Mouse (Mus musculus) hindbrain, embryonic 15.5 days (tissue): ENCODE results near the gene Sorl1. TPM values are rescaled to one million over a fixed set of nuclear protein-coding genes. Genes with fewer than 3 reads are reported as not detected.

Source experiments
- ATAC-seq: fragments of 200-750 bp; cut with Nextera tagmentation; 2 replicates; pipeline ENCODE4 v1.8.0; 2017; ENCODE audit warnings: low read depth, moderate number of reproducible peaks, moderate TSS enrichment; ENCODE audit not compliant: low FRiP score
- H3K27ac ChIP-seq: fragments of 300-500 bp; sonication (generic); replicated peaks from 2 replicates; pipeline ENCODE4 v1.5.1; 2015; ENCODE audit warnings: mild to moderate bottlenecking, inconsistent platforms
- H3K27me3 ChIP-seq: fragments of 300-500 bp; sonication (generic); 2 replicates; pipeline ENCODE4 v1.6.1; 2015; ENCODE audit warnings: control low read depth, inconsistent platforms
- H3K36me3 ChIP-seq: fragments of 300-500 bp; sonication (generic); 2 replicates; pipeline ENCODE4 v1.6.1; 2015; ENCODE audit warnings: control low read depth, inconsistent platforms
- H3K4me1 ChIP-seq: fragments of 300-500 bp; sonication (generic); replicated peaks from 2 replicates; pipeline ENCODE4 v1.6.1; 2015; ENCODE audit warnings: control low read depth, inconsistent platforms
- H3K4me2 ChIP-seq: fragments of 300-500 bp; sonication (generic); 2 replicates; pipeline ENCODE4 v1.6.1; 2015; ENCODE audit warnings: moderate library complexity, mild to moderate bottlenecking, inconsistent platforms
- H3K4me3 ChIP-seq: fragments of 300-500 bp; sonication (generic); 2 replicates; pipeline ENCODE4 v1.5.1; 2015; ENCODE audit warnings: mild to moderate bottlenecking, inconsistent platforms
- H3K9ac ChIP-seq: fragments of 300-500 bp; sonication (generic); 2 replicates; pipeline ENCODE4 v1.6.1; 2015; ENCODE audit warnings: inconsistent platforms
- H3K9me3 ChIP-seq: fragments of 300-500 bp; sonication (generic); 2 replicates; pipeline ENCODE4 v1.6.1; 2016; ENCODE audit warnings: control low read depth, inconsistent platforms
- WGBS: fragments of 180-500 bp; shearing (Covaris S2); methylation state at CpG from one replicate; pipeline ENCODE4 v1.1.7; 2015; 5-methylcytosine and 5-hydroxymethylcytosine counted together
- polyA plus RNA-seq: library from polyadenylated mRNA; unstranded; fragments of >200 nt; fragmentation: Nextera tagmentation; extraction: Ambion mirVana; gene quantifications from 2 replicates; pipeline ENCODE4 v1.2.1, GENCODE M21; 2015

The Sorl1 gene
- polyA plus RNA-seq, 1 experiment from 2014 or later, result 12.4 TPM

DNA sequence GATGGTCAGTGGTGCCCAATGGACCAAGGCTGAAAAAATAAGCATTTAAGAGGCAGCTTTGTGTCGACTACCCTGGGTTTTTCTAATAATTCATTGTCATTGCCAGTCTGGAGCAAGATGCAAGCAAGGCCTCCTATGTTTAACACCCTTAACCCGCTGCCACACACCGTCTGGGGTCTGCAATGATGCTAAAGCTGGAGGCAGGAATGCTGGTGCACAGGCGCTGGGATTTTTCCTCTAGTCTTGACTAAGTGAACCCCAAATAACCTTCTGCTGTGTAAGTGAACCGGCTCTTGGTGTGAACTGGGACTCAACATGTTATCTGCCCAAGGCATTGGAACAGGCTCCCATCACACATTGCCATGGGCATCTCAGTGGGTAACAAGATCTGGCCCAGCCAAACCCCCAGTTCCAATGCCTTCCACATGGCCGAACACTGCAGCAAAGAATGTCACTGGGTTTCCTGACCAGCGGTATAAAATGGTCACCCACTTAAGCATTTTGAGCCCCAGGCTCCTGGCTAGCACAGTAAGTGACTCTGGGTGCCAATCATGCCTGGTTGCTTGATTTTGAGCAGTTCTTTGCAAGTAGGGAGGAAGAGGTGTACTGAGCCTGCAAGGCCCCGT, 186.6 kb downstream of the Sorl1 start:
- peaks cover 53% of the 10 kb centered on the region for H3K4me1 ChIP-seq
- H3K27ac ChIP-seq, result peak overlapping the region; percentile 83
- no peaks in the 10 kb centered on the region for H3K27me3 ChIP-seq
- H3K36me3 ChIP-seq, result no peaks in the 10 kb centered on the region
- no peak overlapping the region for H3K4me2 ChIP-seq
- no peaks in the 10 kb centered on the region for H3K9me3 ChIP-seq
- no peak overlapping the region for H3K9ac ChIP-seq
- ATAC-seq, result no peak
- 44% methylated on average over 8 of the region's 8 CpGs for WGBS
- no peak overlapping the region for H3K4me3 ChIP-seq

GRCm38 (mm10) chr9:41936598-41936997, 187.5 kb downstream of the Sorl1 start:
- ATAC-seq, result peak; percentile 60
- no peak overlapping the region for H3K4me3 ChIP-seq
- no peak overlapping the region for H3K4me2 ChIP-seq
- WGBS, result 8% methylated on average over 1 of the region's 1 CpGs
- H3K9me3 ChIP-seq, result no peaks in the 10 kb centered on the region
- H3K36me3 ChIP-seq, result no peaks in the 10 kb centered on the region
- no peaks in the 10 kb centered on the region for H3K27me3 ChIP-seq
- H3K4me1 ChIP-seq, result peaks cover 53% of the 10 kb centered on the region
- no peak overlapping the region for H3K9ac ChIP-seq
- H3K27ac ChIP-seq, result peak overlapping the region; percentile 93

DNA sequence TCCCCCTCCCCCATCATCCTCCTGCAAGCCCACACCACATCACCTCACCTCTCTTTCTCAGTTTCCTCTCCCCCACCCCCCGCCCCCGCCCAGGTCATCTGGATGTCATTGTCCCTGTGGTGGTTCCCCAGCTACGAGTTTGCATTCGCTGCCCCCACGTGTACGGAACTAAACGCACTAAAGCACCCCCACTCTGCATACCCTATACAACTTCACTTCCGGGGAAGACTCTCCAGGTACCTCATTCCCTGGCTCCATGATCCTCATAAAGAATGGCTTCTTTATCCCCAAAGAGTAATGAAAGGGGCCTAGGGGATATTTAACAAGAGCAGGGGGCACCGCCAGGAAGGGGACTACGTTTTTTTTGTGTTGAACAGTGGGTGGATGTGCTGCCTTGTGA, 188.1 kb downstream of the Sorl1 start:
- Histone ChIP-seq H3K4me2 (peak overlapping the region; percentile 75), H3K27ac (peak overlapping the region; percentile 93), H3K9me3 (no peaks in the 10 kb centered on the region), H3K27me3 (no peaks in the 10 kb centered on the region), H3K36me3 (no peaks in the 10 kb centered on the region), H3K4me1 (peaks cover 53% of the 10 kb centered on the region), H3K9ac (peak overlapping the region; percentile 48), H3K4me3 (peak overlapping the region; percentile 30)
- ATAC-seq, result peak; percentile 51; the same call in 1 of the 2 replicates
- WGBS, result 3% methylated on average over 10 of the region's 10 CpGs

DNA sequence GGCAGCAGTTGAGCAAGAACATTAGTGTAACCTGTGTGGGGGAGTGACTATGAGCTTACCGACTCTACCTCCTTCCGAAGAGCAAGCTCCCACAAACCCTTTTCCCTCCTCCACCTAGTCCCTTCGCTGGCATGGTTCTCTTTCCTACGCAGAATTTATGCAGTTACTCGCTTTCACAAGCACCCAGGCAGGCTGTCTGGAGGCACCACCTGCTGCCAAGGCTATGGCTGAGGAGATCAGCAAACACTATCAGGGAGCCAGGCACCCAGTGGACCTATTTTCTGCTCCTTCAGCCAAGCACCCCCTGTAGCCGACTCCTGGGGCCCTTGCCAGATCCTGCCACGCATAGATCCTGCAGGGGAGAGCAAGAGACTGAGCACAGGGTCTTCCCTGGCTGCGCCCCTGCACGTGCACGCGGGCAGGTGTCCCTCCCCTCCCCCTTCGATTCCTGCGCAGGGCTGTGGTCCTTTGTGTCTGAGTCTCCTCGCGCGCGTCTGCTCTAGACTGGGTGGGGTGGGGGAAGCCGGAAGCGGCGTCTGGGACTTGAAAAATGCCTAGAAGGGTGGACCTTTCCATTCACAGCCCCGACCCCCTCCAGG, 188.6 kb downstream of the Sorl1 start:
- Histone ChIP-seq H3K36me3 (no peaks in the 10 kb centered on the region), H3K4me2 (peak overlapping the region; percentile 75)
- under 1% methylated on average over 21 of the region's 21 CpGs for WGBS

GRCm38 (mm10) chr9:41934848-41935372, 189.2 kb downstream of the Sorl1 start:
- H3K9ac ChIP-seq, result peak overlapping the region; percentile 48
- H3K36me3 ChIP-seq, result no peaks in the 10 kb centered on the region
- 15% methylated on average over 10 of the region's 10 CpGs for WGBS
- peaks cover 48% of the 10 kb centered on the region for H3K4me1 ChIP-seq
- H3K4me3 ChIP-seq, result peak overlapping the region; percentile 30
- peak overlapping the region; percentile 75 for H3K4me2 ChIP-seq
- no peaks in the 10 kb centered on the region for H3K27me3 ChIP-seq
- H3K27ac ChIP-seq, result peak overlapping the region; percentile 93
- H3K9me3 ChIP-seq, result no peaks in the 10 kb centered on the region
- no peak for ATAC-seq

More for the DNA sequence above, 188.6 kb downstream of the Sorl1 start:
- peak; percentile 90 for ATAC-seq
- H3K27me3 ChIP-seq, result no peaks in the 10 kb centered on the region
- no peaks in the 10 kb centered on the region for H3K9me3 ChIP-seq
- peaks cover 52% of the 10 kb centered on the region for H3K4me1 ChIP-seq
- peak overlapping the region; percentile 93 for H3K27ac ChIP-seq
- H3K9ac ChIP-seq, result peak overlapping the region; percentile 48
- H3K4me3 ChIP-seq, result peak overlapping the region; percentile 30

DNA sequence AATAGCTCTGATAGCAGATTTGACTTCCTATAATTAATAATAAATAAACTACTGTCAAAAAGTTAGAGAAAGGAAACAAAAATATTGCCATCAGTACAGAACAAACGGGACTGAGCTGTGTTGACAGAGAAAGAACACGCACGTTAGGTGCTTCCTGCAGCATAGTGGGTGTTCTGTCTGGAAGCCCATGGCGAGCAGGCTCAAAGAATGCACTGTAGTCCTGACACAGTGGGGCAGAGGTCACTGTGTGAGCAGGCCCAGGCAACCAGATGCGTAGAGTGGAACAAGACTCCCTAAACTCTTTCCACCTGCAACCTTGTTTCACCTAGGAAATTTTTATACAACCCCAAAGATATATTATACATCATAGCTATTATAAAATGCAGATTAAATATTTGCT, 194.1 kb downstream of the Sorl1 start:
- no peak for ATAC-seq
- H3K27ac ChIP-seq, result no peak overlapping the region
- WGBS, result 60% methylated on average over 5 of the region's 5 CpGs

GRCm38 (mm10) chr9:41925721-41926120, 198.4 kb downstream of the Sorl1 start:
- no peak for ATAC-seq
- Histone ChIP-seq H3K9ac (no peak overlapping the region), H3K27me3 (no peaks in the 10 kb centered on the region), H3K4me2 (no peak overlapping the region), H3K9me3 (no peaks in the 10 kb centered on the region), H3K4me3 (no peak overlapping the region), H3K36me3 (no peaks in the 10 kb centered on the region), H3K4me1 (no peaks in the 10 kb centered on the region), H3K27ac (no peak overlapping the region)
- 57% methylated on average over 4 of the region's 4 CpGs for whole genome bisulfite sequencing

More for the DNA sequence above, 194.1 kb downstream of the Sorl1 start:
- no peak overlapping the region for H3K4me2 ChIP-seq
- H3K36me3 ChIP-seq, result no peaks in the 10 kb centered on the region
- no peak overlapping the region for H3K4me3 ChIP-seq
- peaks cover 9% of the 10 kb centered on the region for H3K4me1 ChIP-seq
- no peaks in the 10 kb centered on the region for H3K9me3 ChIP-seq
- H3K27me3 ChIP-seq, result no peaks in the 10 kb centered on the region
- H3K9ac ChIP-seq, result no peak overlapping the region

GRCm38 (mm10) chr9:41924140-41924539, 200.0 kb downstream of the Sorl1 start:
- no peaks in the 10 kb centered on the region for H3K36me3 ChIP-seq
- no peak for ATAC-seq
- H3K4me2 ChIP-seq, result no peak overlapping the region
- no peak overlapping the region for H3K9ac ChIP-seq
- 46% methylated on average over 2 of the region's 2 CpGs for WGBS
- peaks cover under 1% of the 10 kb centered on the region; the same call in 1 of the 2 replicates for H3K4me1 ChIP-seq
- 0 out of 2 replicates have a peak overlapping the region, but pooled peaks have one; percentile 6 for H3K27ac ChIP-seq
- no peaks in the 10 kb centered on the region for H3K27me3 ChIP-seq
- no peaks in the 10 kb centered on the region for H3K9me3 ChIP-seq
- no peak overlapping the region for H3K4me3 ChIP-seq

DNA sequence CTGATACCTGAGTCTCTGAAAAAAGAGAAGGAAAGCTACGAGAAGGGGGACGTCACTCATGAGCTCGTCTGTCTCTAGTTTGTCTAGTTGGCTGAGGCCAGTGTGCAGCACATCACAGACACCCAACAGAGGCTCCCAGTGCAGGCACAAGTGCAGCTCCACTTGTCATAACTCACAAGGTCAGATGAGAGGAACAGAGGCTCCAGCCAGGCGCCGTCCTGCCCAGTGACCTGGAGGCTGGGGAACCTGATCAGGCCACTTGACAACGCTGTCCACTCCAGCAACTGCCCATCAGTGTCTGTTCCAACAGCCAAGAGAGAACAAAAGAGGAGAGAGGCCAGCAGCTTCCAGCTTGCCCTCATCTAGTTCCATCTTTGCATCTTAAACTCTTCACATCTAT, 201.7 kb downstream of the Sorl1 start:
- Histone ChIP-seq H3K4me1 (peaks cover 8% of the 10 kb centered on the region), H3K27ac (no peak overlapping the region), H3K36me3 (no peaks in the 10 kb centered on the region), H3K27me3 (no peaks in the 10 kb centered on the region), H3K4me3 (no peak overlapping the region), H3K9me3 (no peaks in the 10 kb centered on the region), H3K4me2 (no peak overlapping the region), H3K9ac (no peak overlapping the region)
- no peak for ATAC-seq
- WGBS, result 92% methylated on average over 6 of the region's 6 CpGs

- 0 out of 2 replicates have a peak overlapping the region, but pooled peaks have one; percentile 2 for H3K4me2 ChIP-seq
- no peak overlapping the region for H3K4me3 ChIP-seq
- no peaks in the 10 kb centered on the region for H3K27me3 ChIP-seq
- peak overlapping the region; percentile 81 for H3K27ac ChIP-seq
- 25% methylated on average over 14 of the region's 14 CpGs for WGBS
- no peaks in the 10 kb centered on the region for H3K36me3 ChIP-seq
- no peaks in the 10 kb centered on the region for H3K9me3 ChIP-seq
- peaks cover 21% of the 10 kb centered on the region for H3K4me1 ChIP-seq
- ATAC-seq, result peak; percentile 87
- H3K9ac ChIP-seq, result no peak overlapping the region
Measured at GRCm38 (mm10) chr9:41918657-41919380, 205.3 kb downstream of the Sorl1 start.

GRCm38 (mm10) chr9:41918155-41918554, 205.9 kb downstream of the Sorl1 start:
- Histone ChIP-seq H3K4me2 (0 out of 2 replicates have a peak overlapping the region, but pooled peaks have one; percentile 6), H3K36me3 (no peaks in the 10 kb centered on the region), H3K27ac (peak overlapping the region; percentile 81), H3K9ac (no peak overlapping the region), H3K9me3 (no peaks in the 10 kb centered on the region), H3K4me3 (no peak overlapping the region), H3K27me3 (no peaks in the 10 kb centered on the region), H3K4me1 (peaks cover 21% of the 10 kb centered on the region)
- no peak for ATAC-seq
- 53% methylated on average over 4 of the region's 4 CpGs for WGBS

DNA sequence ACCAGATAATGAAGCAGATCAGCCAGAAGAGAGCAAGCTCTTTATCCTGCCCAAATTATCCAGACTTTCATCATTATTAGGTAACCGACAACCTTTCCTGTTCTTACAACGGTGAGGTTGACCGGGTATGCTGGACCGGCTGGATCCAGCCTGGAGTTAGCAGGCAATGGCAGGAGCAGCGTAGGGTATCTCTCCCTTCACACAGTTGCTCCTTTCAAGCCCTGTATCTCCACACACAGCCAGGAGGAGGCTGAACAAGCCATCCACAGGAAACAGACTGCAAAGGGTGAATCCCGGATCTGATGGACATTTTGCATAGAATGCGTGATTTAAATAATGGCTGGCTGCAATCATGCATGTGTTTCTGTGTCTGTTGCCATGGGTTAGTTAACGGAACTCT, 208.5 kb downstream of the Sorl1 start:
- Histone ChIP-seq H3K36me3 (no peaks in the 10 kb centered on the region), H3K4me1 (peaks cover 21% of the 10 kb centered on the region), H3K27me3 (no peaks in the 10 kb centered on the region), H3K27ac (peak overlapping the region; percentile 43), H3K4me2 (no peak overlapping the region), H3K9ac (no peak overlapping the region), H3K9me3 (no peaks in the 10 kb centered on the region), H3K4me3 (no peak overlapping the region)
- WGBS, result 61% methylated on average over 8 of the region's 8 CpGs
- ATAC-seq, result no peak
